Mouse (Mus musculus) cerebellum, adult 2 months (tissue): ENCODE measurements around the gene Gm21985.

Source experiments
- CTCF ChIP-seq: fragments of 200-500 bp; IDR thresholded peaks from 2 replicates; pipeline ENCODE4 v1.5.1; 2011; ENCODE audit warnings: low read depth, mild to moderate bottlenecking, control low read depth, low read length, moderate library complexity, borderline replicate concordance; ENCODE audit not compliant: insufficient read depth
- POLR2A ChIP-seq: fragments of 200-500 bp; IDR thresholded peaks from 2 replicates; pipeline ENCODE4 v1.6.1; 2011; ENCODE audit warnings: low read length, control low read depth, borderline replicate concordance; ENCODE audit not compliant: insufficient read depth

DNA sequence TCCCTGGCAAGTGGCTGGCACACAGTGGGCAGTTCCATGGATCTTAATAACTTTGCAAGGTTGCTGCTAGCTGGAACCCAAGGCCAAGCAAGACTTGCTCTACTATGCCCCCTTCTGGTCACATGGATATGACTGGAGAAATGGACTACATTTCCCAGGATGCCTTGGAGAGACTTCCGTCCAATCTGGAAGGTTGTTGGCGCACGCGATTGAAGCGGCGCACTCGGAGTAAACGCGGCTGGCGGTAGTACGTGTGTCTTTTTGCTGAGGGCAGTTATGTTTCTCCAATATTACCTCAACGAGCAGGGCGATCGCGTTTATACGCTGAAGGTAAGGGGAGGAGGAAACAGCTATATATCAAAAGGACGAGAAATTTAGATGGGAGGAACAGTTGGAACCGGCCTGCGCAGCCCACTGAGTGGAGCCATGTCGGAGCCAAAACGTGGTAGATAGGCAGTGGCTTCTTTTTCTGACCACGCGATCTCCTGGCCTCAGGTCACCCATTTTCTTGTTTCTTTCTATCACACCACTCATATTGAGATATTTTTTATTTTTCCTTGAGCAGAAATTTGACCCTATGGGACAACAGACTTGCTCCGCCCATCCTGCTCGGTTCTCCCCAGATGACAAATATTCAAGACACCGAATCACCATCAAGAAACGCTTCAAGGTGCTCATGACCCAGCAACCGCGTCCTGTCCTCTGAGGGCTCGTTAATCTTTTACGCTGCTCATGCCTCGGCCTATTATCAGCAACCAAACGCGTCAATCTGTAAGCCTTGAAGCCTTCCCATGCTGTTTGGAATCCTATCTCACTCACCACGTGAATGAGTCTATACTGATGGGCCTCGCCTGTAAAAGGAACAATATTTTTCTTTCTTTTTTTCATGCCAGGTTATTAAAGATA is 4.1 kb upstream of the Gm21985 start, which contains the start of gene Nop10:
- TF ChIP-seq POLR2A = peak; percentile 99
- peak; percentile 85 for TF ChIP-seq CTCF
